Mouse (Mus musculus) liver, embryonic 15.5 days (tissue): ENCODE measurements around the gene Smoc2. TPM values are rescaled to one million over a fixed set of nuclear protein-coding genes. Genes with fewer than 3 reads are reported as not detected.

ENCODE experiments used
- ATAC-seq: fragments of 200-750 bp; cut with Nextera tagmentation; 2 replicates; pipeline ENCODE4 v1.8.0; 2017; ENCODE audit warnings: moderate number of reproducible peaks, mild to moderate bottlenecking, moderate library complexity; ENCODE audit not compliant: insufficient read depth
- H3K27ac ChIP-seq: fragments of 300-500 bp; sonication (generic); replicated peaks from 2 replicates; pipeline ENCODE4 v1.5.1; 2015; ENCODE audit warnings: mild to moderate bottlenecking, inconsistent platforms
- H3K27me3 ChIP-seq: fragments of 300-500 bp; sonication (generic); 2 replicates; pipeline ENCODE4 v1.6.1; 2015; ENCODE audit warnings: mild to moderate bottlenecking, inconsistent platforms
- H3K36me3 ChIP-seq: fragments of 300-500 bp; sonication (generic); replicated peaks from 2 replicates; pipeline ENCODE4 v1.6.1; 2015; ENCODE audit warnings: moderate library complexity, mild to moderate bottlenecking, inconsistent platforms
- H3K4me1 ChIP-seq: fragments of 300-500 bp; sonication (generic); replicated peaks from 2 replicates; pipeline ENCODE4 v1.6.1; 2015; ENCODE audit warnings: inconsistent platforms
- H3K4me2 ChIP-seq: fragments of 300-500 bp; sonication (generic); 2 replicates; pipeline ENCODE4 v1.6.1; 2015; ENCODE audit warnings: moderate library complexity, mild to moderate bottlenecking, inconsistent platforms
- H3K4me3 ChIP-seq: fragments of 300-500 bp; sonication (generic); replicated peaks from 2 replicates; pipeline ENCODE4 v1.5.1; 2015; ENCODE audit warnings: mild to moderate bottlenecking, inconsistent platforms
- H3K9ac ChIP-seq: fragments of 300-500 bp; sonication (generic); 2 replicates; pipeline ENCODE4 v1.6.1; 2015; ENCODE audit warnings: moderate library complexity, mild to moderate bottlenecking, inconsistent platforms
- H3K9me3 ChIP-seq: fragments of 300-500 bp; sonication (generic); replicated peaks from 2 replicates; pipeline ENCODE4 v1.6.1; 2016; ENCODE audit warnings: inconsistent platforms
- WGBS: fragments of 180-500 bp; shearing (Covaris S2); methylation state at CpG from one replicate; pipeline ENCODE4 v1.1.7; 2015; ENCODE audit warnings: mixed read lengths; ENCODE audit not compliant: insufficient replicate concordance; 5-methylcytosine and 5-hydroxymethylcytosine counted together
- polyA plus RNA-seq: library from polyadenylated mRNA; unstranded; fragments of >200 nt; fragmentation: Nextera tagmentation; extraction: Ambion mirVana; gene quantifications from 2 replicates; pipeline ENCODE4 v1.2.1, GENCODE M21; 2015

The Smoc2 gene
- polyA plus RNA-seq, 1 experiment from 2014 or later, result 5.8 TPM

- no peak for ATAC-seq
Measured at GRCm38 (mm10) chr17:14412460-14412859, 133.2 kb downstream of the Smoc2 start.

GRCm38 (mm10) chr17:14414511-14414910 is 135.2 kb downstream of the Smoc2 start:
- no peak for ATAC-seq
- Histone ChIP-seq H3K4me2 (no peak overlapping the region), H3K9ac (no peak overlapping the region), H3K9me3 (no peaks in the 10 kb centered on the region), H3K27ac (no peak overlapping the region), H3K4me3 (no peak overlapping the region), H3K27me3 (no peaks in the 10 kb centered on the region), H3K4me1 (no peaks in the 10 kb centered on the region), H3K36me3 (no peaks in the 10 kb centered on the region)
- WGBS, result 64% methylated on average over 5 of the region's 5 CpGs

More at GRCm38 (mm10) chr17:14412460-14412859, 133.2 kb downstream of the Smoc2 start:
- H3K9ac ChIP-seq, result no peak overlapping the region
- H3K27me3 ChIP-seq, result no peaks in the 10 kb centered on the region
- H3K9me3 ChIP-seq, result no peaks in the 10 kb centered on the region
- H3K4me2 ChIP-seq, result no peak overlapping the region
- no peak overlapping the region for H3K4me3 ChIP-seq
- 31% methylated on average over 2 of the region's 2 CpGs for WGBS
- H3K36me3 ChIP-seq, result no peaks in the 10 kb centered on the region
- no peaks in the 10 kb centered on the region for H3K4me1 ChIP-seq
- no peak overlapping the region for H3K27ac ChIP-seq

GRCm38 (mm10) chr17:14420460-14421046 is 141.2 kb downstream of the Smoc2 start:
- 44% methylated on average over 8 of the region's 8 CpGs for WGBS
- H3K4me1 ChIP-seq, result no peaks in the 10 kb centered on the region

GRCm38 (mm10) chr17:14426481-14426880 is 147.2 kb downstream of the Smoc2 start:
- H3K9me3 ChIP-seq, result no peaks in the 10 kb centered on the region
- H3K36me3 ChIP-seq, result no peaks in the 10 kb centered on the region
- H3K4me2 ChIP-seq, result no peak overlapping the region
- no peak overlapping the region for H3K27ac ChIP-seq
- H3K9ac ChIP-seq, result no peak overlapping the region
- H3K27me3 ChIP-seq, result no peaks in the 10 kb centered on the region
- no peak for ATAC-seq
- no peaks in the 10 kb centered on the region for H3K4me1 ChIP-seq
- WGBS, result 54% methylated on average over 6 of the region's 6 CpGs
- no peak overlapping the region for H3K4me3 ChIP-seq

More at GRCm38 (mm10) chr17:14420460-14421046, 141.2 kb downstream of the Smoc2 start:
- no peak overlapping the region for H3K4me2 ChIP-seq
- H3K9me3 ChIP-seq, result no peaks in the 10 kb centered on the region
- no peaks in the 10 kb centered on the region for H3K36me3 ChIP-seq
- H3K27me3 ChIP-seq, result no peaks in the 10 kb centered on the region
- ATAC-seq, result no peak
- H3K4me3 ChIP-seq, result no peak overlapping the region
- H3K27ac ChIP-seq, result no peak overlapping the region
- no peak overlapping the region for H3K9ac ChIP-seq

- Histone ChIP-seq H3K4me1 (no peaks in the 10 kb centered on the region), H3K4me2 (no peak overlapping the region), H3K9ac (no peak overlapping the region), H3K4me3 (no peak overlapping the region), H3K36me3 (no peaks in the 10 kb centered on the region), H3K9me3 (no peaks in the 10 kb centered on the region), H3K27ac (no peak overlapping the region), H3K27me3 (no peaks in the 10 kb centered on the region)
- no peak for ATAC-seq
- WGBS, result 57% methylated on average over 4 of the region's 4 CpGs
Measured at GRCm38 (mm10) chr17:14434717-14435116, 155.4 kb downstream of the Smoc2 start.

- H3K9ac ChIP-seq, result no peak overlapping the region
- no peaks in the 10 kb centered on the region for H3K4me1 ChIP-seq
- H3K27ac ChIP-seq, result no peak overlapping the region
- H3K27me3 ChIP-seq, result no peaks in the 10 kb centered on the region
- WGBS, result 58% methylated on average over 5 of the region's 5 CpGs
- no peak overlapping the region for H3K4me2 ChIP-seq
- no peaks in the 10 kb centered on the region for H3K36me3 ChIP-seq
- no peaks in the 10 kb centered on the region for H3K9me3 ChIP-seq
- no peak overlapping the region for H3K4me3 ChIP-seq
- no peak for ATAC-seq
Measured at GRCm38 (mm10) chr17:14445611-14446010, 166.3 kb downstream of the Smoc2 start.

GRCm38 (mm10) chr17:14447275-14447674 is 168.0 kb downstream of the Smoc2 start:
- Histone ChIP-seq H3K27me3 (no peaks in the 10 kb centered on the region), H3K36me3 (no peaks in the 10 kb centered on the region), H3K4me2 (no peak overlapping the region), H3K4me1 (no peaks in the 10 kb centered on the region), H3K9me3 (no peaks in the 10 kb centered on the region), H3K9ac (no peak overlapping the region), H3K27ac (no peak overlapping the region), H3K4me3 (no peak overlapping the region)
- no peak for ATAC-seq
- WGBS, result 39% methylated on average over 5 of the region's 5 CpGs

Other genes with a start within 250 kb of the Smoc2 start
- not detected in 2 replicates for gene Gm7358, start 220.0 kb upstream of the Smoc2 start, polyA plus RNA-seq
- 1.2 and 1.4 TPM in 2 replicates for gene Dact2, start 75.2 kb upstream of the Smoc2 start, polyA plus RNA-seq